Mouse (Mus musculus): ENCODE data around the gene Minpp1. TPM values are rescaled to one million over a fixed set of nuclear protein-coding genes. Genes with fewer than 3 reads are reported as not detected.

Gene Minpp1
- polyA plus RNA-seq, 1 experiment from 2014 or later: 69.1 TPM

DNA sequence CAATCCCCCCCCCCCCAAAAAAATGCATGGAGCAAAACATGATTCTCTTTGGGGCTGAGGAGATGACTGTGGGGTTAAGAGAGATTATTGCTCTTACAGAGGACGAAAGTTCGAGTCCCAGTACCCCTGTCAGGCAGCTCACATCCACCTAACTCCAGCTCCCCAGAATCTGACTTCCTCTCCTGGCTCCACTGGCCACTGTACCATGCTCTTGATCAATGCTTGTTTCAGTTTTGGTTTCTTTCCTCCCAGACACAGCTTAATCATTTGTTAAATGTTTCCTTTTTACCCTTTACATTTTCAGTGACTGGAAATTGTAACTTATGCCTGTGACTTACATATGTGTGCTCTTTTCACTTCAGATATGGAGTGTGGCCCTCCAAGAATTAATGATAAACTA, 5.4 kb downstream of the Minpp1 start:
- H3K4me1 ChIP-seq: peaks cover 19% of the 10 kb centered on the region
- no peak overlapping the region for H3K27ac ChIP-seq
- H3K9ac ChIP-seq: no peak overlapping the region
- no peak overlapping the region for H3K4me2 ChIP-seq
- no peak for ATAC-seq (ENCODE audit: insufficient number of reproducible peaks, insufficient read depth, low FRiP score, low TSS enrichment, low read depth)
- 93% methylated on average over 2 of the region's 2 CpGs for WGBS
- H3K9me3 ChIP-seq: no peaks in the 10 kb centered on the region
- no peaks in the 10 kb centered on the region for H3K27me3 ChIP-seq
- peaks cover 38% of the 10 kb centered on the region for H3K36me3 ChIP-seq
- no peak overlapping the region for H3K4me3 ChIP-seq

DNA sequence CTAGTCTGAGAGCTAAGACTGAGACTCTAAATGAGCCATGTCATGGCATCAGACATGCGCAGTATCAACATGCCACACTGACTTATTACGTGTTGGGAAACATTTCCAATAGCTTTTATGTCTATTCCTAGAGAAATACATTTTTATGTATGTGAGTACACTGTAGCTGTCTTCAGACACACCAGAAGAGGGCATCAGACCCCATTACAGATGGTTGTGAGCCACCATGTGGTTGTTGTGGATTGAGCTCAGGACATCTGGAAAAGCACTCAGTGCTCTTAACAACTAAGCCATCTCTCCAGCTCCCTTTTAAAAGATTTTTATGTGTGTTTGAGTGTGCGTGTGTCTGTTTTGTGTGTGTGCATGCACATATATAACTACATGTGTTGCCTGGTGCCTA, 6.8 kb downstream of the Minpp1 start:
- WGBS: 93% methylated on average over 3 of the region's 3 CpGs
- peaks cover 11% of the 10 kb centered on the region for H3K4me1 ChIP-seq
- no peaks in the 10 kb centered on the region for H3K27me3 ChIP-seq
- ATAC-seq (ENCODE audit: insufficient number of reproducible peaks, insufficient read depth, low FRiP score, low TSS enrichment, low read depth): no peak
- H3K27ac ChIP-seq: no peak overlapping the region
- H3K9me3 ChIP-seq: no peaks in the 10 kb centered on the region
- H3K9ac ChIP-seq: no peak overlapping the region
- H3K4me3 ChIP-seq: no peak overlapping the region
- H3K36me3 ChIP-seq: peaks cover 38% of the 10 kb centered on the region
- H3K4me2 ChIP-seq: no peak overlapping the region

DNA sequence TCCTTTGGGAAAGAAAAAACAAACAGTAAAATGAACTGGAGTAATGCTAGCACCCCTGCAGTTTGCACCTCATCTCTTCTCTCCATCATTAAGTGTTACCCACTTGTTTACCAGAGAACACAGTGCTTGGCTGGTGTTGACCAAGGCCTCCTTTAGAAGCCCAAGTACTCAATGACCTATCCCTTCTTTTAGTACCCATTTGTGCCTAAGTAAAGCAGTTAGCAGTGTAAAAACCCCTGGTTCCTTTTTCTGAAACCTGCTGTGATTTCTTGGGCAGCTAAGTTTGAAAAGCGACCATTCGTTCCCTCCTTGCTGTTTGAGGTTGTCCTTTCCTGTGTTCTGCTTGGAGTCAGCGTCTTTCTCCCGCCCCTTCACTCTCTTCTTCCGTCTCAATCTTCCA, 7.4 kb downstream of the Minpp1 start:
- peaks cover 41% of the 10 kb centered on the region for H3K36me3 ChIP-seq
- H3K9me3 ChIP-seq: no peaks in the 10 kb centered on the region
- no peak overlapping the region for H3K4me3 ChIP-seq
- H3K4me1 ChIP-seq: peaks cover 6% of the 10 kb centered on the region; the same call in 1 of the 2 replicates
- ATAC-seq (ENCODE audit: insufficient number of reproducible peaks, insufficient read depth, low FRiP score, low TSS enrichment, low read depth): no peak
- H3K9ac ChIP-seq: no peak overlapping the region
- H3K27me3 ChIP-seq: no peaks in the 10 kb centered on the region
- H3K27ac ChIP-seq: no peak overlapping the region
- no peak overlapping the region for H3K4me2 ChIP-seq
- WGBS: 89% methylated on average over 5 of the region's 5 CpGs

DNA sequence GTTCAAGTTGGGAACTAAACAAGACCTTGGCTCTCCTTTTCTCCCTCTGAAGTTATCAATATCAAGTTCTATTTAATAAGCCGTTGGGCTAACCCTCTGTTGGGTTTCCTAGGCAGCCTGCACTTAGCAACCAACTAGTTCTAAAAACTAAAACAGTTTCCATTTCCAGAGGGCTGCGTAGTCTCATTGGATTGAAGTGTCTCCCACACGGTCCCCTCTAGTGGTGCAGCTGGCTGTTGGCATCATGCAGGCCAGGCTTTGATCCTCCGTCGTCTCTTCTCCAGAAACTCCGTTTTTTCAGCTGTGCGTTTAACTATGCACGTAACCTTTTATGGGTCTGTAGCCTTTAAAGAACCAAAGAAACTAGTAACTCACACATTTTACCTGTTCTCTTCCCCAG, 7.9 kb downstream of the Minpp1 start:
- H3K27ac ChIP-seq: no peak overlapping the region
- H3K4me3 ChIP-seq: no peak overlapping the region
- ATAC-seq (ENCODE audit: insufficient number of reproducible peaks, insufficient read depth, low FRiP score, low TSS enrichment, low read depth): no peak
- H3K27me3 ChIP-seq: no peaks in the 10 kb centered on the region
- WGBS: 81% methylated on average over 8 of the region's 8 CpGs
- peaks cover under 1% of the 10 kb centered on the region; the same call in 1 of the 2 replicates for H3K4me1 ChIP-seq
- no peak overlapping the region for H3K9ac ChIP-seq
- no peak overlapping the region for H3K4me2 ChIP-seq
- no peaks in the 10 kb centered on the region for H3K9me3 ChIP-seq
- H3K36me3 ChIP-seq: peaks cover 44% of the 10 kb centered on the region

DNA sequence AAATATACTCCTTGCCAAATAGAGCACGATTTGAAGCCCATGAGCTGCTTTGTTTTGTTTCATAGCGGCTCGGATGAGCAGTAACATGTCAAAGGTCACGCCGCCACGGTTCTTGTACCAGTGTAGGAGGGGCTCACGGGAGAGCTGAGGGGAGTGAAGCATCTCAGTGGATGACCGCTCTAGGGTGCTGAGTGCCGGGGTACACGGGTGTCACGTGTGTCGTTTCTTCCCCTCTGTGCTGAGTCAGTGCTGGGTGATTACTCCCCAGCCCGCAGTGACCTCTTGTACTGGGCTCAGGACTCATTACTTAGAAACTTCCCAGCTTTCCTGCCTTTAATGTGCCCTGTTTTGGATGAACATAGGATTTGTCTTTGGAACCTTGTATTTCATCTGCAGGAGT, 9.0 kb downstream of the Minpp1 start:
- no peak for ATAC-seq (ENCODE audit: insufficient number of reproducible peaks, insufficient read depth, low FRiP score, low TSS enrichment, low read depth)
- no peak overlapping the region for H3K4me3 ChIP-seq

DNA sequence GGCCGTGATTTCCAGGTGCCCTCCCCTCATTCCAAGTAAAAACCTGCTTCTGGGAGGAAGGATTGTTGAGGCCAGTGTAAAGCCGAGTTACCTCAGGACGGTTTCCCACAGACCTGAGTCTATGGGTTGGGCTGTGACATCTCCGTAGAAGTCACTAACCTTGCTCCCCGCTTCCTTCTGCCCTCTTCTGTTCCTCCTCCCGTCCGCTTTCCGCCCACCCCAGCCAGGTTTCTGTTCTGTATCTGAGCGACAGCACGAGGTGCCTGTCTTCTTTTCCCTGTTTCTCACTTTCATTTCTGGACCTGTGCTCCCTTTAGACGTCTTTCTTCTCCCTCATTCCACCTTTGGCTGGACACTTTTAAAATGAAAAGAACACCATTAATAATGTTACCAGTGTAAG, 9.5 kb downstream of the Minpp1 start:
- WGBS: 88% methylated on average over 11 of the region's 11 CpGs
- H3K4me1 ChIP-seq: no peaks in the 10 kb centered on the region
- no peak overlapping the region for H3K4me3 ChIP-seq
- no peak overlapping the region for H3K4me2 ChIP-seq
- no peaks in the 10 kb centered on the region for H3K9me3 ChIP-seq
- H3K9ac ChIP-seq: no peak overlapping the region
- H3K27ac ChIP-seq: no peak overlapping the region
- H3K36me3 ChIP-seq: peaks cover 49% of the 10 kb centered on the region
- H3K27me3 ChIP-seq: no peaks in the 10 kb centered on the region
- no peak for ATAC-seq (ENCODE audit: insufficient number of reproducible peaks, insufficient read depth, low FRiP score, low TSS enrichment, low read depth)

More for the DNA sequence above, 9.0 kb downstream of the Minpp1 start:
- Histone ChIP-seq H3K9me3 (no peaks in the 10 kb centered on the region), H3K36me3 (peaks cover 49% of the 10 kb centered on the region), H3K27me3 (no peaks in the 10 kb centered on the region), H3K4me2 (no peak overlapping the region), H3K9ac (no peak overlapping the region), H3K27ac (no peak overlapping the region), H3K4me1 (no peaks in the 10 kb centered on the region)
- WGBS: 90% methylated on average over 13 of the region's 13 CpGs

DNA sequence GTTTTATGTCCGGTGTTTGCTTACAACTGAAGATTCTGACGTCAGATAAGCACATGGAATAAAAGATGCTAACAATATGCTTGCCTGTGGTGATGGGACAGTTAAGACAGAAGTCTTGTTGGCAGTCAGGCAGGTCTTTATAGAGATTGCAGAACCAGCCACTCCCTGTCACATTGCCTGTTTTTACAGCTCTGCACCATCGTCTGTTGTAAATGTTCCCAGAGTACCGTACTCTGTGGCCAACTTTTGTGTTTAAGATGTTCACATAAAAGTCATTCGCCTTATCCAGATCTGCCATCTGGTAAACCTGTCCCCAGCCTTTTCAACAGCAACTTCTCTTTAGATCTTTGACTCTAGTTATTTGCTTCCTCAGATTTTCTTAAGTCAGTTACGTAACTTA, 11.8 kb downstream of the Minpp1 start:
- Histone ChIP-seq H3K27ac (no peak overlapping the region), H3K36me3 (peaks cover 42% of the 10 kb centered on the region), H3K27me3 (no peaks in the 10 kb centered on the region), H3K4me2 (no peak overlapping the region), H3K4me3 (no peak overlapping the region), H3K4me1 (no peaks in the 10 kb centered on the region), H3K9me3 (no peaks in the 10 kb centered on the region), H3K9ac (no peak overlapping the region)
- 84% methylated on average over 6 of the region's 6 CpGs for WGBS
- no peak for ATAC-seq (ENCODE audit: insufficient number of reproducible peaks, insufficient read depth, low FRiP score, low TSS enrichment, low read depth)

DNA sequence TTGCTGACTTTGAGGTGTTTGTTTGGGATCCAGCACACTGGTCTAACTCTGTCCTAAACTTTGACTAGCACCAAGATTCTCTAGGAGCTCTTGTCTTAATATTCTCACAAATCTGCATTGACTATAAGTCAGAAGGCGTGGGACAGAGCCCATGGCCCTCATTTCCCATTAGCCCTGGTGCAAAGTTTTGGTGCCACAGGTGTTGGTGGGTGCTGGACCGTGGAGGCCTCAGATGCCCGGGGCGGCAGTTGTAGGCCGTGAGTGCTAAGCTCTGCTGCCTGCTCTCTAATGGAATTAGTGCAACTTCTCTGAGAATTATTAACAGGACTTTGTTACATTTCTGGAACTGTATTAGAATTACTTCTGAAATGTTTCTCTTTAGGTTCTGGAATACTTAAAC, 12.4 kb downstream of the Minpp1 start:
- H3K4me2 ChIP-seq: no peak overlapping the region
- H3K36me3 ChIP-seq: peaks cover 36% of the 10 kb centered on the region
- 96% methylated on average over 5 of the region's 5 CpGs for WGBS
- H3K27me3 ChIP-seq: no peaks in the 10 kb centered on the region
- no peaks in the 10 kb centered on the region for H3K9me3 ChIP-seq
- ATAC-seq (ENCODE audit: insufficient number of reproducible peaks, insufficient read depth, low FRiP score, low TSS enrichment, low read depth): no peak
- H3K4me3 ChIP-seq: no peak overlapping the region
- no peaks in the 10 kb centered on the region for H3K4me1 ChIP-seq
- H3K27ac ChIP-seq: no peak overlapping the region
- no peak overlapping the region for H3K9ac ChIP-seq

DNA sequence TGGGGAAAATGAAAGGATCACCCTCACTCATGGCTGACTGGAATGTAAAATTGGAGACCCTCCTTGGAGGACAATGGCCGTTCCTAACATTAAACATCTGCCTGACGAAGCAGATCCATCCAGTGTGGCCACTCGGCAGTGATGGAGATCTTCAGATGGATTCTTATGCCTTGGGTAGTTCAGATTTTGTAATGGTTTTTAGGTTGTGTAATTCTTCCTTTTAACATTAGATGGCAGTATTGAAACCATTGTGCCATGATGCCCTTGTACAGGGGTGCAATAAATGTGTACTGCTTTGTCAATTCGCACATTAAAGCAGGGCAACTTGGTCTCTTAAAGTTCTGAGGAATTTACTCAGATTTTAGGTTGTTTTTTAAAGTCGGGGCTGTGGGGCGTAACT, 15.8 kb downstream of the Minpp1 start:
- Histone ChIP-seq H3K9ac (no peak overlapping the region), H3K27me3 (no peaks in the 10 kb centered on the region), H3K4me1 (no peaks in the 10 kb centered on the region), H3K36me3 (peaks cover 24% of the 10 kb centered on the region), H3K9me3 (no peaks in the 10 kb centered on the region), H3K4me3 (no peak overlapping the region), H3K4me2 (no peak overlapping the region), H3K27ac (no peak overlapping the region)
- 79% methylated on average over 6 of the region's 6 CpGs for WGBS
- ATAC-seq (ENCODE audit: insufficient number of reproducible peaks, insufficient read depth, low FRiP score, low TSS enrichment, low read depth): no peak

DNA sequence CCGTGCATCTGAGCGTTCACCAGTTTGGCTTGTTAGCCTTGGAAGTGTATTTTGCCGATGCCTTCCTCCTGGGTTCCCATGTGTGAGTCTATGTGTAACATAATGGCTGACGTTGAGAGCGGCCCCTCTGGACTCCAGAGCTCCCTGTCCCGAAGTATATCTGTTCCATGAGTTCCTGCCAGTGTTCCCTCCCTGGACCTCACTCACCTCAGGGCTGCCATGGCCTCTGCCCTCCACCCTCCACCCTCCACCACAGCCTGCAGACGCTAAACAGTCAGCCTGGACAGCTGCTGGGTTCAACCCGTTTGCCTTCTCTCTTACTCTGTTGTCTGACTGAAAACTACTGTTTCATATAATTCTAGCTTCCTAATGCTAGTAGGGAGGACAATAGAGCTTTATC, 20.5 kb downstream of the Minpp1 start:
- H3K36me3 ChIP-seq: peaks cover 32% of the 10 kb centered on the region
- 80% methylated on average over 8 of the region's 8 CpGs for WGBS
- no peak overlapping the region for H3K27ac ChIP-seq
- no peak overlapping the region for H3K9ac ChIP-seq
- 0 out of 2 replicates have a peak, but pooled peaks cover 9% of the 10 kb centered on the region for H3K4me1 ChIP-seq
- ATAC-seq (ENCODE audit: insufficient number of reproducible peaks, insufficient read depth, low FRiP score, low TSS enrichment, low read depth): no peak
- no peak overlapping the region for H3K4me2 ChIP-seq
- no peak overlapping the region for H3K4me3 ChIP-seq
- no peaks in the 10 kb centered on the region for H3K27me3 ChIP-seq
- H3K9me3 ChIP-seq: no peaks in the 10 kb centered on the region

DNA sequence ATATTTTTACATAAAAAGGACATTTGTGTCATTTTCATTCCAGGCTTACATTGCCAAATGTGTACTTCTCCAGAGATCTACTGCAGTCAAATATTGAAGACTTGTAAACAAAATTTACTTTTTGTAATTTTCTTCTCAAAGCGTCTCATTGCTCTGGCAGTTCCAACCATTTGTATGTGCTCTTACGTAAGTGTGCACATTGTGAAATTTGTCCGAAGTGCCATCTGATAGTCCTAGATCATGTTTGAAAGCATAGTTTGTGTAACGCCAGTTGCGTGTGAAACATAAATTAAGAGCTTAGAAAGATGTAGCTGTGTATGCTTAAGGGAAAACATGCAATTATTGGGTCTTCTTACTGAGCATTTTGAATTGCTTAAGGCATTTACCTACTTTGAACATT, 20.9 kb downstream of the Minpp1 start:
- Histone ChIP-seq H3K4me2 (no peak overlapping the region), H3K27ac (no peak overlapping the region), H3K4me3 (no peak overlapping the region), H3K27me3 (no peaks in the 10 kb centered on the region), H3K9ac (no peak overlapping the region), H3K9me3 (no peaks in the 10 kb centered on the region), H3K4me1 (0 out of 2 replicates have a peak, but pooled peaks cover 9% of the 10 kb centered on the region), H3K36me3 (peaks cover 36% of the 10 kb centered on the region)
- ATAC-seq (ENCODE audit: insufficient number of reproducible peaks, insufficient read depth, low FRiP score, low TSS enrichment, low read depth): no peak
- 78% methylated on average over 5 of the region's 5 CpGs for WGBS

DNA sequence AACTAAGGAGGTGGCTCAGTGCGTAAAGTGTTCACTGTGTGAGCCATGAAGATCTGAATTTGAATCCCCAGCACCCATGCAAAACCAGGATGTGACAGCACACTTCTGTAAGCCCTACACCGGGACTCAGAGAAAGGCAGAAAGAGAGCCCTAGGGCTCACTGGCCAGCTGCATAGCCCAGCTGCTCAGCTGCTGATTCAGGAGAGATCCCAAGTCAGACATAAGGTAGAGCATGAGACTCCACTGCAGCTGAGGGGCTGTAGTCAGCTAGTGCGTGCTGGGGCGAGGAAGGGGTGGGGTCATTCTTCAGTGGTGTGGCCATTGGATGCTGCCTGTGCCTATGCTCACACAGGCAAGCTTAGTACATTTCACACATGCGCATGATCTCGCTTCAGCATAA, 21.5 kb downstream of the Minpp1 start:
- H3K9me3 ChIP-seq: peaks cover 3% of the 10 kb centered on the region; the same call in 1 of the 2 replicates
- WGBS: 83% methylated on average over 6 of the region's 6 CpGs
- H3K4me2 ChIP-seq: no peak overlapping the region
- H3K27ac ChIP-seq: no peak overlapping the region
- peaks cover 39% of the 10 kb centered on the region for H3K36me3 ChIP-seq
- H3K27me3 ChIP-seq: no peaks in the 10 kb centered on the region
- no peak overlapping the region for H3K9ac ChIP-seq
- no peak for ATAC-seq (ENCODE audit: insufficient number of reproducible peaks, insufficient read depth, low FRiP score, low TSS enrichment, low read depth)
- no peak overlapping the region for H3K4me3 ChIP-seq
- 0 out of 2 replicates have a peak, but pooled peaks cover 9% of the 10 kb centered on the region for H3K4me1 ChIP-seq

DNA sequence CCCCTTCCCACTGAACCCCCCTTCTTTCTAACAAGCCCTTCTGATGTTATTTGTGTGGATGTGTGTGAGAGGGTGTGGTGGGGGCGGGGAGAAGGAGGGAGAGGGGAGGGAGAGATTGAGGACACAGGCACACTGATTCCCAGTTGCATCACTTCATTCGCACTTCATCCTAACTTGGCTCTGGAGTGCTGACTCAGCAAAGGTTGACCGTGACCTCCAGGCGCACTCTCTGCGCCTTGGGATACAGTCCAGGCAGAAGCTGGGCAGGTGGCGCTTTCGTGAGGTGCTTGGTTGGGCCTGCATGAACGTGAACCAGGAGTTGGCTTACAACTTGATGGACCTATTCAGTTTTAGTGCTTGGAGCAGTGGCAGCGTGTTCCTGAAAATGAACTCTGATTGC, 22.0 kb downstream of the Minpp1 start:
- Histone ChIP-seq H3K27me3 (no peaks in the 10 kb centered on the region), H3K9me3 (peaks cover 5% of the 10 kb centered on the region; the same call in 1 of the 2 replicates), H3K4me2 (no peak overlapping the region), H3K4me1 (0 out of 2 replicates have a peak, but pooled peaks cover 9% of the 10 kb centered on the region), H3K9ac (no peak overlapping the region), H3K27ac (no peak overlapping the region), H3K4me3 (no peak overlapping the region), H3K36me3 (peaks cover 43% of the 10 kb centered on the region)
- WGBS: 83% methylated on average over 9 of the region's 9 CpGs
- ATAC-seq (ENCODE audit: insufficient number of reproducible peaks, insufficient read depth, low FRiP score, low TSS enrichment, low read depth): no peak
